Mouse (Mus musculus) natural killer cell, adult 2 months (primary cell): ENCODE measurements around the gene Plxnc1.
A peak's percentile ranks its signal among the peaks of the same experiment; 100 is the strongest.

Experiments used
- DNase-seq, 2 experiments: peaks; one replicate each; pipeline ENCODE4 v3.0.0; 2022; ENCODE audit warnings: low spot score in 2 of 2

The Plxnc1 gene

GRCm38 (mm10) chr10:94944691-94945205, at the start of gene Plxnc1:
TSS of gene Plxnc1 (minus strand) at chr10:94944835.
- peak in 1 of 2 experiments; percentile 39 for DNase-seq

DNA sequence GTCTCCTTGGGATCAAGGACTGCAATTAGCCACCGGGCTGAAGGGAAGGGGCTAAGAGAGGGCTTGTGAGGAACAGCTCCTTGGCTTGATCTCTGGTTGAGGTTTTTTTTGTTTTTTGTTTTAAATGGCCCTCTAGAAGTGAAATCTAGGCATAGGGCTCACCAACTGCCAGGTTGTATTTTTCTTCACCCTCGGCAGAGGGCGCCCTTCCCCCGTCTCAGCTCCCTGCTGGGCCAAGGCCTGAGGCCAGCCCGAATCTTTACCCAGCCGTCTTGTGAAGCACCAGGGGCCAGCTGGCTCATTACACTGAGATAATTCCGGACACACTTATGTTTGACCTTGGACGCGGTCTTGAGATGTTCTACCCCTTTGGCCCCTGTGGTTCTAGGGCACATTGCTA, 47.5 kb upstream of the Plxnc1 start:
- peak; percentile 66 to 73 for DNase-seq

GRCm38 (mm10) chr10:94991564-94992097, 47.0 kb upstream of the Plxnc1 start:
- peak; percentile 60 to 73 for DNase-seq

DNA sequence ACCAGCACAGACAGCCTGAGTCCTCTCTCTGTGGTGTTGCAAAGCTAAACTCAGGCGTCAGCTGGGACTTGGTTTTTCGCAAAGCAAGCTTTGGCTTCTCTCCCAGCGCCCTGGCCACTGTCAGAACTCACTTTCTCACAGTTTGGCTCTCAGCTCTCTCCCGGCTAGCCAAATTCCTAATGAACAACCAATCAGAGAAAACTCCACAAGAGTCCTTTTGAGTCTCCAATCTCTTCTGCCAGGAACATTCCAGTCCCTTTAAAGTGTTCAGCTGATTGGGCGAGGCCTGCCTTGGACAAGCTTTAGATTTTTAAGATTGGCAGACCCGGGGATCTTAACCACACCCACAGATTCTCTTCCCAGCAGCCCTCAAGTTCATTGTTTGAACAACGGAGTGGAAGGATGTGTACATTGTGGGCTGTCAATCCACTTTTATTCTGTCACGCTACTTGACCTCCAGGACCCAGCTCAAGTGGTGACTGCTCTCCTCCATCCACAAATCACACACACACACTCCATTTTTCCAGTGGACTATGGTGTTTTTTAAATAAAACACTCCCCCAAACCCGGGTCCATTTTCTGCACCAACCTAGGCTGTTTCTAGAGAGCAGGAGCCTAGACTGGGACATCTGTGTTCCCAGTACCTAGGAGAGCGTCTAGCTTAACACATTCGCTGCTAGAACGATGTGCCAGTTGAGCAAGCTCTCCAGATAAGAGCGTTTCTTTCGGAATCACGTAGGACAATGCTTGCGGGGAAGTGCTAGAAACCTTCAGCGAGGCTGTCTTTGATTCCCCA, 46.3 kb upstream of the Plxnc1 start:
- DNase-seq: no peak

GRCm38 (mm10) chr10:94989321-94989720, 44.7 kb upstream of the Plxnc1 start:
- DNase-seq: no peak

GRCm38 (mm10) chr10:94985103-94985502, 40.5 kb upstream of the Plxnc1 start:
- DNase-seq: no peak

- DNase-seq: no peak
Observed at GRCm38 (mm10) chr10:94982528-94982927, 37.9 kb upstream of the Plxnc1 start.

DNA sequence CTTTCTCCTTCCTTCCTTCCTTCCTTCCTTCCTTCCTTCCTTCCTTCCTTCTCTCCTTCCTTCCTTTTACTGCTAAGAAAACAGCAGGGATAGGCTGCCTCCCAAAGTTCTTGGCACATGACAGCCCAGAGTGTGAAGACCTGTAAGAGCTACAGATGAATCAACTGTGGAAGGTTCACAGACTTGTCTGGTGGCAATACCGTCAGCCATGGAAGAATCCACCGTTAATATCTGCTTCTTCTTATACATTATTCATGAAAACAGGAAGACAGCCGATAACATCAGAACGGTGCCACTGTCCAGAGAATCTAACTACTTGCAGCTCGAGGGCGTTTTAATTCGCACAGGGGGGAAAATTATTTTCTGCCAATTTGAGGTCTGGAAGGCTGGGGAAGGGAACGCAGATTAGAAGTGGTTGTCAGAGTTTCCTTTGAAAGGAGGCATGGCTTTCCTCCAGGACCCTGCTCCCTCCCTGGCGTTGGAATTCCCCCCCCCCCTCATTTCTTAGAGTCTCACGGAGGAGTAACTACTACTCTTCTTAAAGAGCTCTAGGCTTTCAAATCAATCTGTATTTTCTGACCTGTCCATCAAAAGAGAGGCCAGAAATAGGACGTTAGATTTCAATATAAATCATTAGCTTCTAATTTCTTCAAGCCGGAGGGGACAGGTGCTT, 37.0 kb upstream of the Plxnc1 start:
- DNase-seq: no peak

- DNase-seq: no peak
Observed at GRCm38 (mm10) chr10:94978265-94978822, 33.7 kb upstream of the Plxnc1 start.

DNA sequence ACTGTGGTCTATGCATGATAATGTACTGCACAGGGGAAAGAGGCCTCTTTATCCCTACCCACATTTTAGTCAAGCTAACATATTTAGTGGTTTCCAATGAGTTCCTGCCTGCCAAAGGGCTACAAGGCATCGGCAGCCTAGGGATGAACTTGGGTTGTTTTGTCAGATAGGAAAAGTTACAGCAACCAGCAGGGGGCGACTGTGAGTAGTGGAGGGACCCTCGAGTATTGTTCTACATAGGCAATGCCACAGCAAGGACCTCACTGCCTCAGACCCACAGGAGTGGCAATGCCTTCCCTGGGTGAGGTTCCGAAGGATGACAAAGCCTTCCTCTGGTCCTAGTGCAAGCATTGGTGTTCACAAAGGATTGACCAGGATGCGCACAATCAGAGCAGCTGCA, 31.7 kb upstream of the Plxnc1 start:
- peak in 1 of 2 experiments; percentile 13 for DNase-seq

- no peak for DNase-seq
Observed at GRCm38 (mm10) chr10:94975099-94975496, 30.5 kb upstream of the Plxnc1 start.

DNA sequence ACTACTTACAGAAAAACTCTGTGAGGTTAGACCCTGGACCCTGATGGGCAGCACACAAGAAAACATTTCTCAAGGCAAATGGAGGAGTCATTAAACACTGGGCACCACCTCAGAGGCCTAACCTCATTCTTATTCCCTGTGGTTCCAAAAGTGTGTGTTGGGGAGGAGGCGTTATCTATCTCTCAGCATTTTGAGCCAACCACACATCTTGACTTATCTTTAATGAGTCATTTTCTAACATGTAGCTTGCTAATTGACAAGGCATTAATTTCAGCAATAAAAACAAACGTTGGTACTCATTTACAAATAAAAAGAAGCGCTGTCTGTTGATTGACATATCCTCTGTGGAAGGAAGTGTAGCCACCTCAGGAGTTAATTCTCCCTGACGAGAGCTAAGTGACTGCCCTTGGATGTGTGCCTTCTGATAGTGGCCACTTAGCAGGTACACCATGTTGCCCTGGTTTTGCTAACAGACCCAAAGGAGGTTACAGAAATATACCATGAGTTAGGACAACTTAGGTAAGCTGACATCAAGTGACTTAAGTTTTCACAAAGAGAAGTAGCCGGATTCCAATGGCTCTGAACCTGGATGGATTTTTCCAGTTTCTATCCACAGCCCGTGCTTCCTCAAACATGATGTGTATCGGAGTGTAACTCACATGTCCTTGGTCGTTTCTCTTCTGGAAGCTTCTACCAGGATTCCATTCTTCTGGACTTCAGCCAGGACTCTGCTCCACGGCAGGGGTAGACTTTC, 29.9 kb upstream of the Plxnc1 start:
- DNase-seq: no peak

- DNase-seq: no peak
Observed at GRCm38 (mm10) chr10:94971625-94972161, 27.1 kb upstream of the Plxnc1 start.

DNA sequence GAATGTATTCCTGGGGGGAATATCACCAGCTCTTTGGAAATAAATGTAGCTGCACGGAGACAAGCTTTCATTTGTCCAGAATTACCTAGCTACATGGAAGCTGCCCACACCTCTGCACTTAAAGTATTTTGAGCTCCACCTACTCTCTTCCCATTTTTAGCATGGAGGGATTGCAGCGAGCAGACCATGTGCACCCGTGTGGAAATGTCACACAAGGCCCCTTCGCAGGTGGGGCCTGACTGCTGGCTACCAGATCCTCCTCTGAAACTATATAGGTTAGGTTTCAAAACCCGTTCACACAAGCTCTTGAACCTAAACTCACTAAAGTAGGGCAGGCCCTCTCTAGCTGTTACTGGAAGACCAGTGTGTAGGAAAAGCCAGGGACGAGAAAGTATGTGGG, 25.6 kb upstream of the Plxnc1 start:
- no peak for DNase-seq

DNA sequence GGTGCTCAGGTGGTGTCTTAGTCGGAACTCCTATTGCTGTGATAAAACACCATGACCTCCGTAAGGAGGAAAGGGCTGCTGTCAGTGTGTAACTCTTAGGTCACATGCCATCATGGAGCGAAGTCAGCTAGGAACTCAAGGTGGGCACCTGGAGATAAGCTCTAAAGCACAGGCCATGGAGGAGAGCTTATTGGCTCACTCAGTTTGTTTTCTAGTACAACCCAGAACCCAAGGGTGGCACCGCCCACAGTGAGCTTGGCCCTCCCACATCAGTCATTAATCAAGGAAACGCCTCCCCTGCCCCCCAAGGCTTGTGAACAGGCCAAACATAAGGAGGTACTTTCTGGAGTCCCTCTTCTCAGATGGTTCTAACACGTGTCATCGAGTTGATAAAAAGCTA, 22.8 kb upstream of the Plxnc1 start:
- DNase-seq: no peak

DNA sequence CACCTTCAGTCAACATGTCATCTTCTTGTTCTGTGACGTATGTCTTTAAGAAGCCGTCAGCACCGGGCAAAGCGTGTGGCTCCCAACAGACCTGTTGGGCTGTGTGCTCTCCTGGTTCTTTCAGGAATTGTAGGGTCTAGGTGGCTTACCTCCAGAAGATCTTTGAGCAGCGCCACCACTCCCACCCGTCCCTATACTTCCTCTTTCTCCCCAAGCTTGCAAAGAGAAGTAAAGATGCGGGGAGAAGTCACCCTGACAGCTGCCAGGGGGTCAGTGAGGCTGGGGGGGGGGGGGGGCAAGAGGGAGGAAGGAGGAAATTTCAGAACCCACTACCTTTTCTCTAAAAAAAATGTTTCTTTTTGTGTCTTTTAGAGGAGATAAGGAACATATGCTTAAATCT, 22.2 kb upstream of the Plxnc1 start:
- DNase-seq: no peak

- DNase-seq: peak; percentile 30 to 53
Observed at GRCm38 (mm10) chr10:94965093-94965492, 20.5 kb upstream of the Plxnc1 start.

- no peak for DNase-seq
Observed at GRCm38 (mm10) chr10:94962005-94962404, 17.4 kb upstream of the Plxnc1 start.

DNA sequence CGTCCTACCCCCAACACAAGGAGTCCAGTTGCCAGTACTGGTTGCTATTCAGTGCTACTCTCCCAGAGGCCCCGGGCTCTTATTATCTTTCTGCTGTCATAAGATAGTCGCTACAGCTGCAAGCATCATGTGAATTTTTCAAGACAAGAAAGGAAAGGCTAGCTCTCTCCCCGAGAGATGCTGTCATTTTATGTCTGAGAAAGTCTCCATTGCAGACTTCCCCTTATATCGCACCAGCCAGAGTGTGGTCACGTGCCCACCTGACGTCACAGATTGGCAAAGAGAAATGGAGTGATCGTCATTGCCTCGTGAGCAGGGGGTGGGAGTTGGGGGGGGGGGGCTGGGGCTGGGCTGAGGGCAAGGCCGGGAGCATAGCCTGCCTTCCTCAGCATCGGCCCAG, 16.6 kb upstream of the Plxnc1 start:
- DNase-seq: peak in 1 of 2 experiments; percentile 43

- peak; percentile 46 to 69 for DNase-seq
Observed at GRCm38 (mm10) chr10:94958311-94958710, 13.7 kb upstream of the Plxnc1 start.

- no peak for DNase-seq
Observed at GRCm38 (mm10) chr10:94957705-94958104, 13.1 kb upstream of the Plxnc1 start.
